Mouse (Mus musculus): Measurements from ENCODE around the gene Iqca. TPM values are rescaled to one million over a fixed set of nuclear protein-coding genes. Genes with fewer than 3 reads are reported as not detected.

Gene Iqca
- polyA plus RNA-seq, 1 experiment, result 19.1 TPM

GRCm38 (mm10) chr1:90000981-90001380 is 152.2 kb downstream of the Iqca start:
- no peak overlapping the region for H3K27ac ChIP-seq (ENCODE audit: control insufficient read depth, insufficient read depth, low read depth, low read length)
- no peaks in the 10 kb centered on the region for H3K27me3 ChIP-seq (ENCODE audit: control insufficient read depth, insufficient read depth, low read length)
- no peaks in the 10 kb centered on the region for H3K36me3 ChIP-seq (ENCODE audit: control insufficient read depth, insufficient read depth, low read length)
- H3K4me1 ChIP-seq (ENCODE audit: control insufficient read depth, insufficient read depth, low read length), result no peaks in the 10 kb centered on the region
- no peak overlapping the region for H3K4me3 ChIP-seq (ENCODE audit: control insufficient read depth, low read depth, low read length)
- TF ChIP-seq CTCF (IDR thresholded peaks at IDR 0.05; ENCODE audit: control insufficient read depth, insufficient read depth, insufficient replicate concordance, low read depth, low read length) (no peak), POLR2A (IDR thresholded peaks at IDR 0.05; ENCODE audit: control insufficient read depth, low read depth, low read length) (no peak)

- TF ChIP-seq POLR2A (IDR thresholded peaks at IDR 0.05; ENCODE audit: control insufficient read depth, low read depth, low read length) (no peak), CTCF (IDR thresholded peaks at IDR 0.05; ENCODE audit: control insufficient read depth, insufficient read depth, insufficient replicate concordance, low read depth, low read length) (no peak)
- no peaks in the 10 kb centered on the region for H3K36me3 ChIP-seq (ENCODE audit: control insufficient read depth, insufficient read depth, low read length)
- no peaks in the 10 kb centered on the region for H3K4me1 ChIP-seq (ENCODE audit: control insufficient read depth, insufficient read depth, low read length)
- no peak overlapping the region for H3K27ac ChIP-seq (ENCODE audit: control insufficient read depth, insufficient read depth, low read depth, low read length)
- H3K27me3 ChIP-seq (ENCODE audit: control insufficient read depth, insufficient read depth, low read length), result no peaks in the 10 kb centered on the region
- no peak overlapping the region for H3K4me3 ChIP-seq (ENCODE audit: control insufficient read depth, low read depth, low read length)
Observed at GRCm38 (mm10) chr1:89999858-90000257, 153.3 kb downstream of the Iqca start.

GRCm38 (mm10) chr1:89998696-89999095 is 154.5 kb downstream of the Iqca start:
- no peaks in the 10 kb centered on the region for H3K36me3 ChIP-seq (ENCODE audit: control insufficient read depth, insufficient read depth, low read length)
- H3K27me3 ChIP-seq (ENCODE audit: control insufficient read depth, insufficient read depth, low read length), result no peaks in the 10 kb centered on the region
- H3K27ac ChIP-seq (ENCODE audit: control insufficient read depth, insufficient read depth, low read depth, low read length), result no peak overlapping the region
- H3K4me3 ChIP-seq (ENCODE audit: control insufficient read depth, low read depth, low read length), result no peak overlapping the region
- TF ChIP-seq POLR2A (IDR thresholded peaks at IDR 0.05; ENCODE audit: control insufficient read depth, low read depth, low read length), result no peak
- TF ChIP-seq CTCF (IDR thresholded peaks at IDR 0.05; ENCODE audit: control insufficient read depth, insufficient read depth, insufficient replicate concordance, low read depth, low read length), result no peak
- H3K4me1 ChIP-seq (ENCODE audit: control insufficient read depth, insufficient read depth, low read length), result no peaks in the 10 kb centered on the region

GRCm38 (mm10) chr1:89998076-89998475 is 155.1 kb downstream of the Iqca start:
- Histone ChIP-seq H3K27me3 (ENCODE audit: control insufficient read depth, insufficient read depth, low read length) (no peaks in the 10 kb centered on the region), H3K36me3 (ENCODE audit: control insufficient read depth, insufficient read depth, low read length) (no peaks in the 10 kb centered on the region), H3K27ac (ENCODE audit: control insufficient read depth, insufficient read depth, low read depth, low read length) (no peak overlapping the region), H3K4me1 (ENCODE audit: control insufficient read depth, insufficient read depth, low read length) (no peaks in the 10 kb centered on the region), H3K4me3 (ENCODE audit: control insufficient read depth, low read depth, low read length) (no peak overlapping the region)
- no peak for TF ChIP-seq CTCF (IDR thresholded peaks at IDR 0.05; ENCODE audit: control insufficient read depth, insufficient read depth, insufficient replicate concordance, low read depth, low read length)
- TF ChIP-seq POLR2A (IDR thresholded peaks at IDR 0.05; ENCODE audit: control insufficient read depth, low read depth, low read length), result no peak

GRCm38 (mm10) chr1:89992256-89992655 is 160.9 kb downstream of the Iqca start:
- Histone ChIP-seq H3K36me3 (ENCODE audit: control insufficient read depth, insufficient read depth, low read length) (no peaks in the 10 kb centered on the region), H3K27ac (ENCODE audit: control insufficient read depth, insufficient read depth, low read depth, low read length) (no peak overlapping the region), H3K27me3 (ENCODE audit: control insufficient read depth, insufficient read depth, low read length) (no peaks in the 10 kb centered on the region), H3K4me1 (ENCODE audit: control insufficient read depth, insufficient read depth, low read length) (no peaks in the 10 kb centered on the region; the same call in 1 of the 2 replicates), H3K4me3 (ENCODE audit: control insufficient read depth, low read depth, low read length) (no peak overlapping the region)
- TF ChIP-seq CTCF (IDR thresholded peaks at IDR 0.05; ENCODE audit: control insufficient read depth, insufficient read depth, insufficient replicate concordance, low read depth, low read length) (no peak), POLR2A (IDR thresholded peaks at IDR 0.05; ENCODE audit: control insufficient read depth, low read depth, low read length) (no peak)

Other genes starting within 250 kb of the Iqca start
- gene Gbx2, start 222.2 kb downstream of the Iqca start, polyA plus RNA-seq (2012; rRNA removed), result 0.05 TPM in 1 of 2 replicates, not detected in the other
- 0.22 and 0.61 TPM in 2 replicates for gene Asb18, start 138.7 kb downstream of the Iqca start, polyA plus RNA-seq (2012; rRNA removed)
- gene Ackr3, start 50.6 kb upstream of the Iqca start, polyA plus RNA-seq (2012; rRNA removed), result 9.5 and 13.1 TPM in 2 replicates

Data from testis, adult 2 months (tissue).